ENCODE assay signal across 15 mouse cellular contexts in genomic region chr17:29883351-29883750, GRCm38 (mm10).
DNase-seq lines count a peak whose midpoint lies in the region; ATAC-seq and TF ChIP-seq lines count a peak whose summit lies in the region.
"Had no signal": no experiment of that assay in that cellular context is flagged by ENCODE, and none has a peak within 500 bp of the region (broad histone marks: within the 10 kb centered on the region; RNA-seq: fewer than 3 reads in every experiment).

No protein-coding gene starts in this region.

- H3K4me1 ChIP-seq in forebrain, embryonic 12.5 days, result peaks cover 62% of the 10 kb centered on the region
- H3K4me1 ChIP-seq in hindbrain, embryonic 13.5 days (replicated peaks), result peaks cover 85% of the 10 kb centered on the region
- H3K4me1 ChIP-seq in midbrain, embryonic 14.5 days (ENCODE audit: control insufficient read depth, insufficient read depth, low read length), result peaks cover 37% of the 10 kb centered on the region
- peaks cover 26% of the 10 kb centered on the region for H3K4me1 ChIP-seq in heart, embryonic 10.5 days
- H3K4me1 ChIP-seq in intestine, embryonic 15.5 days (replicated peaks), result peaks cover 17% of the 10 kb centered on the region

- TF ChIP-seq POLR2A in brain, embryonic 14.5 days (IDR thresholded peaks at IDR 0.05; ENCODE audit: borderline replicate concordance, extremely low read depth, insufficient read depth, insufficient read length, poor library complexity, severe bottlenecking), result no peak

- WGBS in forebrain, embryonic 12.5 days, result 48% methylated on average over 9 of the region's 9 CpGs
- 36% methylated on average over 9 of the region's 9 CpGs for WGBS in hindbrain, embryonic 13.5 days
- WGBS in midbrain, embryonic 14.5 days, result 31% methylated on average over 9 of the region's 9 CpGs
- WGBS in heart, embryonic 10.5 days, result 46% methylated on average over 9 of the region's 9 CpGs
- 57% methylated on average over 9 of the region's 9 CpGs for WGBS in intestine, embryonic 15.5 days

- no peaks in the 10 kb centered on the region for H3K9me3 ChIP-seq in forebrain, embryonic 12.5 days
- no peaks in the 10 kb centered on the region for H3K9me3 ChIP-seq in hindbrain, embryonic 13.5 days
- H3K9me3 ChIP-seq in midbrain, embryonic 14.5 days (ENCODE audit: control insufficient read depth, low read length), result no peaks in the 10 kb centered on the region; the same call in 1 of the 2 replicates
- H3K9me3 ChIP-seq in heart, embryonic 10.5 days, result no peaks in the 10 kb centered on the region
- H3K9me3 ChIP-seq in intestine, embryonic 15.5 days, result no peaks in the 10 kb centered on the region
- H3K9me3 ChIP-seq: limb, embryonic 15.5 days had no signal

- TF ChIP-seq CTCF in brain, embryonic 14.5 days (IDR thresholded peaks at IDR 0.05; ENCODE audit: borderline replicate concordance, extremely low read depth, insufficient read depth, insufficient read length), result no peak

- H3K4me2 ChIP-seq in forebrain, embryonic 12.5 days, result peak overlapping the region; percentile 97
- peak overlapping the region; percentile 95 for H3K4me2 ChIP-seq in hindbrain, embryonic 13.5 days
- peak overlapping the region; percentile 94 for H3K4me2 ChIP-seq in midbrain, embryonic 14.5 days (ENCODE audit: low read length)
- H3K4me2 ChIP-seq in intestine, embryonic 15.5 days (replicated peaks), result no peak overlapping the region
- H3K4me2 ChIP-seq: heart, embryonic 12.5 days; limb, embryonic 15.5 days; lung, embryonic 14.5 days had no signal

- H3K27ac ChIP-seq in forebrain, embryonic 12.5 days, result peak overlapping the region; percentile 51; the same call in 1 of the 2 replicates
- peak overlapping the region; percentile 92 for H3K27ac ChIP-seq in hindbrain, embryonic 13.5 days
- H3K27ac ChIP-seq in midbrain, embryonic 14.5 days (replicated peaks; ENCODE audit: low read depth, low read length), result peak overlapping the region; percentile 89
- no peak overlapping the region for H3K27ac ChIP-seq in heart, embryonic 10.5 days
- H3K27ac ChIP-seq in intestine, embryonic 15.5 days, result no peak overlapping the region
- H3K27ac ChIP-seq: left cerebral cortex, adult 2 months; limb, embryonic 15.5 days; macrophage; stomach, postnatal 0 days had no signal

- peaks cover 26% of the 10 kb centered on the region for H3K27me3 ChIP-seq in forebrain, embryonic 12.5 days
- H3K27me3 ChIP-seq in hindbrain, embryonic 13.5 days, result peaks cover 26% of the 10 kb centered on the region
- H3K27me3 ChIP-seq in midbrain, embryonic 14.5 days (ENCODE audit: control insufficient read depth, insufficient read depth, low read length), result no peaks in the 10 kb centered on the region
- H3K27me3 ChIP-seq in heart, embryonic 10.5 days (ENCODE audit: insufficient read depth, poor library complexity, severe bottlenecking), result peaks cover 64% of the 10 kb centered on the region
- H3K27me3 ChIP-seq in intestine, embryonic 15.5 days (replicated peaks), result peaks cover 43% of the 10 kb centered on the region

- peak; percentile 62 for DNase-seq in brain, embryonic 14.5 days (ENCODE audit: low read depth)
- peak; percentile 46 for DNase-seq in midbrain, embryonic 14.5 days
- no peak for DNase-seq in heart, embryonic 10.5 days (ENCODE audit: low spot score)
- no peak for DNase-seq in gastrocnemius, adult 8-10 months (ENCODE audit: low spot score in 2 of 2)

- H3K4me3 ChIP-seq in forebrain, embryonic 12.5 days (replicated peaks), result 0 out of 2 replicates have a peak overlapping the region, but pooled peaks have one; percentile 7
- peak overlapping the region; percentile 71 for H3K4me3 ChIP-seq in hindbrain, embryonic 13.5 days
- peak overlapping the region; percentile 66 for H3K4me3 ChIP-seq in midbrain, embryonic 14.5 days (replicated peaks; ENCODE audit: low read depth, low read length)
- no peak overlapping the region for H3K4me3 ChIP-seq in heart, embryonic 10.5 days
- no peak overlapping the region for H3K4me3 ChIP-seq in intestine, embryonic 15.5 days (replicated peaks)
- H3K4me3 ChIP-seq: heart, embryonic 12.5 days; left cerebral cortex, adult 2 months; limb, embryonic 15.5 days; myocyte had no signal

- H3K36me3 ChIP-seq in forebrain, embryonic 12.5 days (replicated peaks), result no peaks in the 10 kb centered on the region; the same call in 1 of the 2 replicates
- no peaks in the 10 kb centered on the region for H3K36me3 ChIP-seq in hindbrain, embryonic 13.5 days
- no peaks in the 10 kb centered on the region for H3K36me3 ChIP-seq in midbrain, embryonic 14.5 days (ENCODE audit: control insufficient read depth, insufficient read depth, low read length)
- no peaks in the 10 kb centered on the region for H3K36me3 ChIP-seq in heart, embryonic 10.5 days
- no peaks in the 10 kb centered on the region for H3K36me3 ChIP-seq in intestine, embryonic 15.5 days
- H3K36me3 ChIP-seq: heart, embryonic 12.5 days; limb, embryonic 15.5 days had no signal

- H3K9ac ChIP-seq in forebrain, embryonic 12.5 days, result 0 out of 2 replicates have a peak overlapping the region, but pooled peaks have one; percentile 30
- H3K9ac ChIP-seq in hindbrain, embryonic 13.5 days, result peak overlapping the region; percentile 87
- H3K9ac ChIP-seq in midbrain, embryonic 14.5 days (replicated peaks; ENCODE audit: low read length), result peak overlapping the region; percentile 76
- no peak overlapping the region for H3K9ac ChIP-seq in intestine, embryonic 15.5 days
- H3K9ac ChIP-seq: heart, embryonic 12.5 days; limb, embryonic 15.5 days; lung, embryonic 14.5 days had no signal

- ATAC-seq in forebrain, embryonic 12.5 days (ENCODE audit: low FRiP score), result no peak
- ATAC-seq in hindbrain, embryonic 13.5 days (ENCODE audit: low FRiP score), result no peak
- no peak for ATAC-seq in midbrain, embryonic 14.5 days (ENCODE audit: low FRiP score, low TSS enrichment)
- ATAC-seq in megakaryocyte-erythroid progenitor cell, adult 5-6 weeks (replicated peaks; ENCODE audit: low FRiP score, low TSS enrichment, poor library complexity, severe bottlenecking), result no peak
- no peak for ATAC-seq in intestine, embryonic 15.5 days

Comparison
In these comparisons a context has a peak if more than half of its experiments do, and no peak if none do; other contexts are left out.
1. DNase-seq: peak in brain, embryonic 14.5 days (single experiment) and midbrain, embryonic 14.5 days (single experiment); none in heart, embryonic 10.5 days (single experiment) and gastrocnemius, adult 8-10 months (0 of 2).
2. H3K27ac ChIP-seq: peak in forebrain, embryonic 12.5 days (single experiment), hindbrain, embryonic 13.5 days (single experiment) and midbrain, embryonic 14.5 days (single experiment); none in heart, embryonic 10.5 days (single experiment) and intestine, embryonic 15.5 days (single experiment).
3. H3K4me3 ChIP-seq: peak in forebrain, embryonic 12.5 days (single experiment), hindbrain, embryonic 13.5 days (single experiment) and midbrain, embryonic 14.5 days (single experiment); none in heart, embryonic 10.5 days (single experiment) and intestine, embryonic 15.5 days (single experiment).